8 mouse cellular contexts compared by ENCODE assay signal in genomic region chr2:23155199-23155621, GRCm38 (mm10). TPM values are rescaled to one million over a fixed set of nuclear protein-coding genes. Genes with fewer than 3 reads are reported as not detected.
DNase-seq lines count a peak whose midpoint lies in the region; ATAC-seq and TF ChIP-seq lines count a peak whose summit lies in the region.

No protein-coding gene starts in this region.

- H3K4me3 ChIP-seq in lung, embryonic 14.5 days (ENCODE audit: low read depth, low read length), result peak overlapping the region; percentile 68
- H3K4me3 ChIP-seq in hindbrain, embryonic 11.5 days (ENCODE audit: low read depth, low read length), result peak overlapping the region; percentile 80
- H3K4me3 ChIP-seq in midbrain, embryonic 10.5 days, result peak overlapping the region; percentile 82

- H3K9ac ChIP-seq in lung, embryonic 14.5 days, result peak overlapping the region; percentile 72
- peak overlapping the region; percentile 67 for H3K9ac ChIP-seq in hindbrain, embryonic 11.5 days (ENCODE audit: low read depth, low read length)

- H3K27me3 ChIP-seq in lung, embryonic 14.5 days (ENCODE audit: insufficient read depth, low read length), result no peaks in the 10 kb centered on the region
- H3K27me3 ChIP-seq in hindbrain, embryonic 11.5 days (ENCODE audit: control insufficient read depth, insufficient read depth, low read length), result no peaks in the 10 kb centered on the region
- no peaks in the 10 kb centered on the region for H3K27me3 ChIP-seq in midbrain, embryonic 10.5 days (ENCODE audit: low read depth, poor library complexity, severe bottlenecking)

- peaks cover 13% of the 10 kb centered on the region for H3K4me1 ChIP-seq in lung, embryonic 14.5 days (ENCODE audit: insufficient read depth)
- H3K4me1 ChIP-seq in hindbrain, embryonic 11.5 days (replicated peaks; ENCODE audit: control insufficient read depth, insufficient read depth, low read length), result 0 out of 2 replicates have a peak, but pooled peaks cover 2% of the 10 kb centered on the region
- H3K4me1 ChIP-seq in midbrain, embryonic 10.5 days, result peaks cover 33% of the 10 kb centered on the region

- no peak for TF ChIP-seq CTCF in lung, embryonic 14.5 days (IDR thresholded peaks at IDR 0.05; ENCODE audit: low read depth)

- DNase-seq in lung, embryonic 14.5 days, result peak; percentile 38
- DNase-seq in lung, postnatal 36 days, result no peak
- DNase-seq in c-Kit-positive CD71-negative TER-119-negative erythroid progenitor cells, embryonic 14.5 days (ENCODE audit: low read depth), result peak; percentile 23
- DNase-seq in hindbrain, embryonic 11.5 days (ENCODE audit: low spot score), result no peak
- no peak for DNase-seq in midbrain, embryonic 10.5 days (ENCODE audit: low spot score)
- no peak for DNase-seq in right cerebral cortex, postnatal 4 days
- no peak for DNase-seq in ovary, postnatal 10 days (ENCODE audit: low spot score)
- no peak for DNase-seq in right cerebral cortex, postnatal 10 days (ENCODE audit: low spot score in 2 of 2)

- no peaks in the 10 kb centered on the region for H3K36me3 ChIP-seq in lung, embryonic 14.5 days (ENCODE audit: insufficient read depth)
- no peaks in the 10 kb centered on the region for H3K36me3 ChIP-seq in hindbrain, embryonic 11.5 days (ENCODE audit: control insufficient read depth, insufficient read depth, low read length)
- peaks cover 22% of the 10 kb centered on the region for H3K36me3 ChIP-seq in midbrain, embryonic 10.5 days

- peak overlapping the region; percentile 98 for H3K27ac ChIP-seq in lung, embryonic 14.5 days (ENCODE audit: low read depth)
- H3K27ac ChIP-seq in hindbrain, embryonic 11.5 days (ENCODE audit: low read depth, low read length), result peak overlapping the region; percentile 96
- H3K27ac ChIP-seq in midbrain, embryonic 10.5 days (replicated peaks), result peak overlapping the region; percentile 94

- 4% methylated on average over 5 of the region's 5 CpGs for WGBS in lung, embryonic 14.5 days
- 6% methylated on average over 5 of the region's 5 CpGs for WGBS in hindbrain, embryonic 11.5 days
- 11% methylated on average over 5 of the region's 5 CpGs for WGBS in midbrain, embryonic 10.5 days

- no peaks in the 10 kb centered on the region for H3K9me3 ChIP-seq in lung, embryonic 14.5 days (ENCODE audit: low read depth, low read length)
- H3K9me3 ChIP-seq in hindbrain, embryonic 11.5 days (ENCODE audit: control insufficient read depth, low read length), result no peaks in the 10 kb centered on the region
- no peaks in the 10 kb centered on the region for H3K9me3 ChIP-seq in midbrain, embryonic 10.5 days (replicated peaks)

- H3K4me2 ChIP-seq in lung, embryonic 14.5 days, result peak overlapping the region; percentile 78
- H3K4me2 ChIP-seq in hindbrain, embryonic 11.5 days (replicated peaks; ENCODE audit: low read depth, low read length), result peak overlapping the region; percentile 67

- ATAC-seq in lung, embryonic 14.5 days (ENCODE audit: insufficient read depth), result peak; percentile 18
- ATAC-seq in hindbrain, embryonic 11.5 days (ENCODE audit: low FRiP score), result peak; percentile 30

RNA-seq across cellular contexts. Expression of gene Mastl, which starts 0.6 kb away (rescaled TPM):
- polyA plus RNA-seq in lung, embryonic 14.5 days (2014; fragmentation: Nextera tagmentation; extraction: Ambion mirVana), result 16.3 and 18.7 TPM in 2 replicates
- 11.9 and 13.4 TPM in 2 replicates for polyA plus RNA-seq in hindbrain, embryonic 11.5 days (2014; fragmentation: Nextera tagmentation; extraction: Ambion mirVana)
- 16.8 and 18.1 TPM in 2 replicates for polyA plus RNA-seq in midbrain, embryonic 10.5 days (2016; fragmentation: Nextera tagmentation; extraction: Ambion mirVana)

RNA-seq across cellular contexts. Expression of gene Yme1l1, which starts 1.0 kb away (rescaled TPM):
- 81.1 and 86.0 TPM in 2 replicates for polyA plus RNA-seq in lung, embryonic 14.5 days (2014; fragmentation: Nextera tagmentation; extraction: Ambion mirVana)
- polyA plus RNA-seq in hindbrain, embryonic 11.5 days (2014; fragmentation: Nextera tagmentation; extraction: Ambion mirVana), result 90.7 and 95.9 TPM in 2 replicates
- polyA plus RNA-seq in midbrain, embryonic 10.5 days (2016; fragmentation: Nextera tagmentation; extraction: Ambion mirVana), result 73.5 and 79.3 TPM in 2 replicates

RNA-seq across cellular contexts. Expression of gene 4931423N10Rik, which starts 52.1 kb away (rescaled TPM):
- polyA plus RNA-seq in lung, embryonic 14.5 days (2014; fragmentation: Nextera tagmentation; extraction: Ambion mirVana), result not detected in 2 replicates
- polyA plus RNA-seq in hindbrain, embryonic 11.5 days (2014; fragmentation: Nextera tagmentation; extraction: Ambion mirVana), result not detected in 2 replicates
- not detected in 2 replicates for polyA plus RNA-seq in midbrain, embryonic 10.5 days (2016; fragmentation: Nextera tagmentation; extraction: Ambion mirVana)

Comparison
In these comparisons a context has a peak if more than half of its experiments do, and no peak if none do; other contexts are left out.
1. DNase-seq: peak in lung, embryonic 14.5 days (single experiment) and c-Kit-positive CD71-negative TER-119-negative erythroid progenitor cells, embryonic 14.5 days (single experiment); none in lung, postnatal 36 days (single experiment), hindbrain, embryonic 11.5 days (single experiment), midbrain, embryonic 10.5 days (single experiment), right cerebral cortex, postnatal 4 days (single experiment), ovary, postnatal 10 days (single experiment) and right cerebral cortex, postnatal 10 days (0 of 2).
2. Peak in every context shown above with its lines, with median percentiles within 50 percentile points of each other: H3K27ac ChIP-seq and H3K4me3 ChIP-seq.